Mouse (Mus musculus): ENCODE results near the gene Zp3.

DNA sequence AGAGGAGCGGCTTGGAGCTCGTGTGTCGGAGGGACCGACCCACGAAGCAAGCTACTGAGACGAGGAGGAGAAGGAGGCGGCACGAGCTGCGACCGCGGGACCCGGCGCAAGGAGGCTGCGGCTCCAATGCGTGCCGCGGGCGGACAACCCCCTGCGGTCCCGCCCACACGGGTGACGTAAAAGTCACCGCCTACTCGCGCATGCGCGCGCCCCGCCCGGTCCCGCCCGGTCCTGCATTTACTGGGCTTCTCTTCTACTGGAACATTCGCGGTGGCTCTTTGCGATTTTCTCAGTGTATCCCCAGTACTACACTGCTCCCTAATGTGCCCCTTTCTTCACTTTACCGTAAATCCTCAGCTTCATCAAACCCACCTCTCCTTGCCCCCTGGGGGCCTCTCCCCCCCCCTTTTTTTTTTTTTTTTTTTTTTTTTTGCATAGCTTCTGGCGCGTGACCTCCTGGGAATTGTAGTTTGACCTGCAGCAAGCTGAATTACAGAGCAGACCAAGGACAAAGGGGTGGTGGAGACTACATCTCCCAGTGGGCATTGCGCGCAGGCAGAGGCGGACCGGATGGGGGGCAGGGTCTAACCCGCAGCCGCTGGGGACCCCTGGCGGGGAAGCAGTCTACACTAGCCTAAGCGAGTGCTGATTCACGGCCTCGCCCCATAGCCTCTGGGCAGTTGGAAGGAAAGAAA lies 45.3 kb upstream of the Zp3 start, which contains the start of gene Ywhag:
- TF ChIP-seq CTCF (IDR thresholded peaks at IDR 0.05; ENCODE audit: low read depth) (peak; percentile 79), EP300 (IDR thresholded peaks at IDR 0.05; ENCODE audit: low read depth) (no peak)

Measured in liver, embryonic 14.5 days (tissue).